In the genomic region with DNA sequence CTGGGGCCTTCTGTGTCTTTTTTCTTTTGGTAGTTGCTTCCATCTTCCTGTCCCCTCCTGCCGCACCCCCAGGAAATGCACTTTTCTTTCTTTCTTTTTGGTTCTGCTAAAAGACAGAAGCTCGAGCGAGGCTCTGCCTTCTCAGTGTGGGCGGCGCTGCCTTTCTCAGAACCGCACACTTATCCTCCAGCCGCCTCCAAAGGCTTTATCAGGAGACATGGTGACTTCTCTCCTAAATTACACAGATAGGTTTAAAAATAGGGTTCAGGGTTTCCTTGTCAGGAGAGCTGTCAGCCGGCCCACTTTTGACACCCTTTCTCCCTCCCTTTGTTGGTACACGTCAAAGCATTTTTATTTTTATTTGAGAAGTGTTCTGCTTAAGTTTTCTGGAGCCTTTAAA, we compare ENCODE assay signal across 11 mouse cellular contexts. TPM values are rescaled to one million over a fixed set of nuclear protein-coding genes. Genes with fewer than 3 reads are reported as not detected.
DNase-seq lines count a peak whose midpoint lies in the region; ATAC-seq and TF ChIP-seq lines count a peak whose summit lies in the region.
"Had no signal": no experiment of that assay in that cellular context is flagged by ENCODE, and none has a peak within 500 bp of the region (broad histone marks: within the 10 kb centered on the region; RNA-seq: fewer than 3 reads in every experiment).

No protein-coding gene starts in this region.

- H3K9me3 ChIP-seq in embryonic facial prominence, embryonic 10.5 days: no peaks in the 10 kb centered on the region
- no peaks in the 10 kb centered on the region for H3K9me3 ChIP-seq in midbrain, embryonic 16.5 days (replicated peaks; ENCODE audit: control insufficient read depth, low read length, poor library complexity, severe bottlenecking)
- H3K9me3 ChIP-seq: lung, embryonic 15.5 days; neural tube, embryonic 13.5 days had no signal

- TF ChIP-seq CTCF in kidney, adult 2 months (conservative IDR thresholded peaks at IDR 0.05; ENCODE audit: insufficient read depth, insufficient read length, low read depth, low read length): no peak

- H3K9ac ChIP-seq in midbrain, embryonic 16.5 days (ENCODE audit: low read depth, low read length): no peak overlapping the region
- H3K9ac ChIP-seq: lung, embryonic 15.5 days; neural tube, embryonic 13.5 days had no signal

- TF ChIP-seq POLR2A in kidney, adult 2 months (IDR thresholded peaks at IDR 0.05; ENCODE audit: low read depth, low read length): no peak

- H3K4me2 ChIP-seq in midbrain, embryonic 16.5 days (ENCODE audit: low read length): no peak overlapping the region
- H3K4me2 ChIP-seq: lung, embryonic 15.5 days; neural tube, embryonic 13.5 days had no signal

- no peak overlapping the region for H3K4me3 ChIP-seq in kidney, adult 2 months (ENCODE audit: insufficient read depth, low read depth, low read length)
- no peak overlapping the region for H3K4me3 ChIP-seq in embryonic facial prominence, embryonic 10.5 days
- H3K4me3 ChIP-seq in midbrain, embryonic 16.5 days (ENCODE audit: low read depth, low read length): no peak overlapping the region
- H3K4me3 ChIP-seq: lung, embryonic 15.5 days; neural tube, embryonic 13.5 days had no signal

- H3K4me1 ChIP-seq in kidney, adult 2 months (ENCODE audit: control insufficient read depth, insufficient read depth, low read length): peaks cover 4% of the 10 kb centered on the region; the same call in 1 of the 2 replicates
- H3K4me1 ChIP-seq in embryonic facial prominence, embryonic 10.5 days: peaks cover 64% of the 10 kb centered on the region
- peaks cover 2% of the 10 kb centered on the region; the same call in 1 of the 2 replicates for H3K4me1 ChIP-seq in midbrain, embryonic 16.5 days (ENCODE audit: control insufficient read depth, insufficient read depth, low read length)

- peak; percentile 46 for ATAC-seq in CD4-positive, CD25-positive, alpha-beta regulatory T cell, adult 4 months
- peak; percentile 76 for ATAC-seq in megakaryocyte-erythroid progenitor cell, adult 5-6 weeks (replicated peaks; ENCODE audit: low FRiP score, low TSS enrichment, poor library complexity, severe bottlenecking)
- ATAC-seq in monocyte, adult 5-6 weeks (replicated peaks; ENCODE audit: insufficient number of reproducible peaks, low FRiP score, low TSS enrichment, poor library complexity, severe bottlenecking): no peak
- ATAC-seq in midbrain, embryonic 16.5 days: no peak
- ATAC-seq: intestine, postnatal 0 days had no signal

- H3K27me3 ChIP-seq in kidney, adult 2 months (replicated peaks; ENCODE audit: control insufficient read depth, insufficient read depth, low read length): no peaks in the 10 kb centered on the region
- H3K27me3 ChIP-seq in embryonic facial prominence, embryonic 10.5 days (replicated peaks; ENCODE audit: low read depth, poor library complexity, severe bottlenecking): no peaks in the 10 kb centered on the region
- no peaks in the 10 kb centered on the region for H3K27me3 ChIP-seq in midbrain, embryonic 16.5 days (ENCODE audit: control insufficient read depth, insufficient read depth, low read depth, low read length)
- H3K27me3 ChIP-seq: lung, embryonic 15.5 days had no signal

- peak; percentile 28 for DNase-seq in kidney, adult 2 months
- DNase-seq in kidney, postnatal 25 days: no peak
- no peak for DNase-seq in embryonic facial prominence, embryonic 10.5 days (ENCODE audit: low spot score)
- DNase-seq in cerebellum, postnatal 14 days: no peak

- no peaks in the 10 kb centered on the region for H3K36me3 ChIP-seq in kidney, adult 2 months (ENCODE audit: control insufficient read depth, insufficient read depth, low read length)
- H3K36me3 ChIP-seq in embryonic facial prominence, embryonic 10.5 days (replicated peaks): no peaks in the 10 kb centered on the region
- no peaks in the 10 kb centered on the region for H3K36me3 ChIP-seq in midbrain, embryonic 16.5 days (ENCODE audit: control insufficient read depth, insufficient read depth, low read length)
- H3K36me3 ChIP-seq: lung, embryonic 15.5 days; neural tube, embryonic 13.5 days had no signal

- H3K27ac ChIP-seq in kidney, adult 2 months (ENCODE audit: insufficient read depth, low read depth, low read length): no peak overlapping the region
- H3K27ac ChIP-seq in embryonic facial prominence, embryonic 10.5 days (replicated peaks): peak overlapping the region; percentile 77
- H3K27ac ChIP-seq in midbrain, embryonic 16.5 days (ENCODE audit: low read length): no peak overlapping the region
- H3K27ac ChIP-seq: neural tube, embryonic 13.5 days had no signal

- WGBS in kidney, adult 2 months: 78% methylated on average over 9 of the region's 9 CpGs
- WGBS in embryonic facial prominence, embryonic 10.5 days: 65% methylated on average over 9 of the region's 9 CpGs
- 81% methylated on average over 9 of the region's 9 CpGs for WGBS in midbrain, embryonic 16.5 days

RNA-seq across cellular contexts. Expression of gene Dusp6, which starts 21.9 kb away (rescaled TPM):
- polyA plus RNA-seq in kidney, adult 2 months (2012; rRNA removed): 46.6 and 50.5 TPM in 2 replicates
- polyA plus RNA-seq in CD4-positive, CD25-positive, alpha-beta regulatory T cell, adult 4 months (2017; shearing (Covaris generic)): 10 to 100 TPM; 23.4 to 38.0 TPM
- 122 and 131 TPM in 2 replicates for polyA plus RNA-seq in embryonic facial prominence, embryonic 10.5 days (2016; fragmentation: Nextera tagmentation; extraction: Ambion mirVana)
- total RNA-seq in megakaryocyte-erythroid progenitor cell, adult 5-6 weeks (2014; fragmentation: Nextera tagmentation): 5.4 and 14.8 TPM in 2 replicates
- total RNA-seq in megakaryocyte-erythroid progenitor cell, adult 5-6 weeks (2017): 20.6 and 20.9 TPM in 2 replicates
- 114 to 201 TPM (median 184 TPM) in 3 replicates for total RNA-seq in monocyte, adult 5-6 weeks (2017)
- 28.7 and 32.9 TPM in 2 replicates for polyA plus RNA-seq in midbrain, embryonic 16.5 days (2015; fragmentation: Nextera tagmentation; extraction: Ambion mirVana)

Comparison
In these comparisons a context has a peak if more than half of its experiments do, and no peak if none do; other contexts are left out.
1. ATAC-seq: peak in CD4-positive, CD25-positive, alpha-beta regulatory T cell, adult 4 months (single experiment) and megakaryocyte-erythroid progenitor cell, adult 5-6 weeks (single experiment); none in monocyte, adult 5-6 weeks (single experiment) and midbrain, embryonic 16.5 days (single experiment).